Mouse (Mus musculus) bone marrow macrophage, adult 2 months (primary cell): ENCODE data around the gene Pde2a.

ENCODE experiments used
- CTCF ChIP-seq: IDR thresholded peaks from 2 replicates; pipeline ENCODE4 v1.5.1; 2012; ENCODE audit warnings: low read depth, mild to moderate bottlenecking, low read length, moderate library complexity
- POLR2A ChIP-seq: IDR thresholded peaks from 2 replicates; pipeline ENCODE4 v1.6.1; 2012; ENCODE audit warnings: mild to moderate bottlenecking, low read depth, low read length, borderline replicate concordance

GRCm38 (mm10) chr7:101422646-101423045, 1.2 kb downstream of the Pde2a start:
- TF ChIP-seq CTCF: no peak
- TF ChIP-seq POLR2A: no peak
